Mouse (Mus musculus) spleen, postnatal 4 days (tissue): ENCODE data around the gene Il31ra.

Experiments
- DNase-seq, 2 experiments: peaks; one replicate each; pipeline ENCODE4 v3.0.0; 2022; ENCODE audit warnings: low spot score in 2 of 2

Gene Il31ra

GRCm38 (mm10) chr13:112560554-112561138, 33.5 kb downstream of the Il31ra start:
- no peak for DNase-seq

GRCm38 (mm10) chr13:112556501-112556900, 37.7 kb downstream of the Il31ra start:
- no peak for DNase-seq

- DNase-seq, result no peak
Measured at GRCm38 (mm10) chr13:112553304-112553703, 40.9 kb downstream of the Il31ra start.

- no peak for DNase-seq
Measured at GRCm38 (mm10) chr13:112551641-112552548, 42.3 kb downstream of the Il31ra start.

GRCm38 (mm10) chr13:112541223-112541975, 52.8 kb downstream of the Il31ra start:
- DNase-seq, result no peak

- no peak for DNase-seq
Measured at GRCm38 (mm10) chr13:112540616-112541015, 53.5 kb downstream of the Il31ra start.

GRCm38 (mm10) chr13:112537065-112537464, 57.1 kb downstream of the Il31ra start:
- no peak for DNase-seq

- DNase-seq, result no peak
Measured at GRCm38 (mm10) chr13:112536611-112537010, 57.5 kb downstream of the Il31ra start.

GRCm38 (mm10) chr13:112533556-112533955, 60.6 kb downstream of the Il31ra start:
- DNase-seq, result no peak

- DNase-seq, result no peak
Measured at GRCm38 (mm10) chr13:112532235-112532634, 61.9 kb downstream of the Il31ra start.

GRCm38 (mm10) chr13:112529893-112530292, 64.3 kb downstream of the Il31ra start:
- peak; percentile 54 to 79 for DNase-seq

GRCm38 (mm10) chr13:112527186-112527585, 67.0 kb downstream of the Il31ra start:
- DNase-seq, result no peak

- DNase-seq, result no peak
Measured at GRCm38 (mm10) chr13:112523346-112523970, 70.7 kb downstream of the Il31ra start.

- no peak for DNase-seq
Measured at GRCm38 (mm10) chr13:112522896-112523295, 71.3 kb downstream of the Il31ra start.

- DNase-seq, result no peak
Measured at GRCm38 (mm10) chr13:112522261-112522660, 71.9 kb downstream of the Il31ra start.

GRCm38 (mm10) chr13:112514546-112514945, 79.6 kb downstream of the Il31ra start:
- no peak for DNase-seq

- no peak for DNase-seq
Measured at GRCm38 (mm10) chr13:112512824-112513223, 81.3 kb downstream of the Il31ra start.

- DNase-seq, result no peak
Measured at GRCm38 (mm10) chr13:112511810-112512209, 82.3 kb downstream of the Il31ra start.

GRCm38 (mm10) chr13:112511261-112511660, 82.9 kb downstream of the Il31ra start:
- no peak for DNase-seq

- DNase-seq, result no peak
Measured at GRCm38 (mm10) chr13:112510437-112511212, 83.5 kb downstream of the Il31ra start.

GRCm38 (mm10) chr13:112509465-112509864, 84.7 kb downstream of the Il31ra start:
- DNase-seq, result peak; percentile 32 to 72
